Mouse (Mus musculus) bone marrow macrophage, adult 2 months (primary cell): Measurements from ENCODE around the gene Ezh1.

ENCODE experiments used
- CTCF ChIP-seq: IDR thresholded peaks from 2 replicates; pipeline ENCODE4 v1.5.1; 2012; ENCODE audit warnings: low read depth, mild to moderate bottlenecking, low read length, moderate library complexity
- POLR2A ChIP-seq: IDR thresholded peaks from 2 replicates; pipeline ENCODE4 v1.6.1; 2012; ENCODE audit warnings: mild to moderate bottlenecking, low read depth, low read length, borderline replicate concordance

- no peak for TF ChIP-seq CTCF
- no peak for TF ChIP-seq POLR2A
These were observed 53.2 kb downstream of the Ezh1 start for GRCm38 (mm10) chr11:101173112-101173511.
